ENCODE assay signal across 8 mouse cellular contexts in genomic region chr17:70755669-70756263, GRCm38 (mm10).
DNase-seq lines count a peak whose midpoint lies in the region; ATAC-seq and TF ChIP-seq lines count a peak whose summit lies in the region.

No protein-coding gene starts in this region.

- H3K4me1 ChIP-seq in embryonic facial prominence, embryonic 12.5 days: peaks cover 7% of the 10 kb centered on the region; the same call in 1 of the 2 replicates
- H3K4me1 ChIP-seq in hindbrain, embryonic 13.5 days (replicated peaks): peaks cover 19% of the 10 kb centered on the region
- 0 out of 2 replicates have a peak, but pooled peaks cover 9% of the 10 kb centered on the region for H3K4me1 ChIP-seq in lung, embryonic 14.5 days (ENCODE audit: insufficient read depth)

- peak; percentile 31 for DNase-seq in adrenal gland, postnatal 14 days
- DNase-seq in adrenal gland, postnatal 4 days (ENCODE audit: low spot score in 2 of 2): no peak
- DNase-seq in lung, embryonic 14.5 days: no peak
- peak; percentile 34 for DNase-seq in yolk sac, embryonic 10.5 days (ENCODE audit: low spot score)
- no peak for DNase-seq in right cerebral cortex, adult 2 months (ENCODE audit: low spot score in 2 of 2)
- DNase-seq in cerebellum, adult 9-11 months: no peak

- H3K27ac ChIP-seq in embryonic facial prominence, embryonic 12.5 days: peak overlapping the region; percentile 84
- peak overlapping the region; percentile 71; the same call in 1 of the 2 replicates for H3K27ac ChIP-seq in hindbrain, embryonic 13.5 days
- peak overlapping the region; percentile 92 for H3K27ac ChIP-seq in lung, embryonic 14.5 days (ENCODE audit: low read depth)

- 6% methylated on average over 11 of the region's 14 CpGs for WGBS in embryonic facial prominence, embryonic 12.5 days
- WGBS in hindbrain, embryonic 13.5 days: 4% methylated on average over 14 of the region's 14 CpGs
- WGBS in lung, embryonic 14.5 days: 4% methylated on average over 13 of the region's 14 CpGs

- H3K9ac ChIP-seq in embryonic facial prominence, embryonic 12.5 days: 0 out of 2 replicates have a peak overlapping the region, but pooled peaks have one; percentile 12
- H3K9ac ChIP-seq in hindbrain, embryonic 13.5 days: peak overlapping the region; percentile 51; the same call in 1 of the 2 replicates
- peak overlapping the region; percentile 48 for H3K9ac ChIP-seq in lung, embryonic 14.5 days

- peak overlapping the region; percentile 35 for H3K4me3 ChIP-seq in embryonic facial prominence, embryonic 12.5 days
- H3K4me3 ChIP-seq in hindbrain, embryonic 13.5 days: peak overlapping the region; percentile 26
- H3K4me3 ChIP-seq in lung, embryonic 14.5 days (ENCODE audit: low read depth, low read length): peak overlapping the region; percentile 41

- no peak for TF ChIP-seq CTCF in lung, embryonic 14.5 days (IDR thresholded peaks at IDR 0.05; ENCODE audit: low read depth)

- no peaks in the 10 kb centered on the region for H3K9me3 ChIP-seq in embryonic facial prominence, embryonic 12.5 days
- H3K9me3 ChIP-seq in hindbrain, embryonic 13.5 days: no peaks in the 10 kb centered on the region
- H3K9me3 ChIP-seq in lung, embryonic 14.5 days (ENCODE audit: low read depth, low read length): no peaks in the 10 kb centered on the region

- no peak for ATAC-seq in embryonic facial prominence, embryonic 12.5 days (ENCODE audit: insufficient number of reproducible peaks, insufficient read depth, low FRiP score, low TSS enrichment)
- ATAC-seq in hindbrain, embryonic 13.5 days (ENCODE audit: low FRiP score): peak; percentile 58
- ATAC-seq in lung, embryonic 14.5 days (ENCODE audit: insufficient read depth): peak; percentile 35

- H3K27me3 ChIP-seq in embryonic facial prominence, embryonic 12.5 days: no peaks in the 10 kb centered on the region
- peaks cover 23% of the 10 kb centered on the region for H3K27me3 ChIP-seq in hindbrain, embryonic 13.5 days
- no peaks in the 10 kb centered on the region for H3K27me3 ChIP-seq in lung, embryonic 14.5 days (ENCODE audit: insufficient read depth, low read length)

- no peaks in the 10 kb centered on the region for H3K36me3 ChIP-seq in embryonic facial prominence, embryonic 12.5 days
- no peaks in the 10 kb centered on the region for H3K36me3 ChIP-seq in hindbrain, embryonic 13.5 days
- no peaks in the 10 kb centered on the region for H3K36me3 ChIP-seq in lung, embryonic 14.5 days (ENCODE audit: insufficient read depth)

- H3K4me2 ChIP-seq in embryonic facial prominence, embryonic 12.5 days (replicated peaks): peak overlapping the region; percentile 68
- H3K4me2 ChIP-seq in hindbrain, embryonic 13.5 days: peak overlapping the region; percentile 57
- peak overlapping the region; percentile 88 for H3K4me2 ChIP-seq in lung, embryonic 14.5 days

Comparison
In these comparisons a context has a peak if more than half of its experiments do, and no peak if none do; other contexts are left out.
1. DNase-seq: peak in adrenal gland, postnatal 14 days (single experiment) and yolk sac, embryonic 10.5 days (single experiment); none in adrenal gland, postnatal 4 days (0 of 2), lung, embryonic 14.5 days (single experiment), right cerebral cortex, adult 2 months (0 of 2) and cerebellum, adult 9-11 months (single experiment).
2. Peak in every context shown above with its lines, with median percentiles within 50 percentile points of each other: H3K27ac ChIP-seq, H3K4me2 ChIP-seq, H3K4me3 ChIP-seq and H3K9ac ChIP-seq.